ENCODE assay signal across 8 mouse cellular contexts in genomic region chr5:146940219-146940618, GRCm38 (mm10). TPM values are rescaled to one million over a fixed set of nuclear protein-coding genes. Genes with fewer than 3 reads are reported as not detected.
A peak's percentile ranks its signal among the peaks of the same experiment; 100 is the strongest.
DNase-seq lines count a peak whose midpoint lies in the region; ATAC-seq and TF ChIP-seq lines count a peak whose summit lies in the region.

No protein-coding gene starts in this region.

- H3K27ac ChIP-seq in gastrocnemius, adult 2 months = no peak overlapping the region
- no peak overlapping the region for H3K27ac ChIP-seq in neural tube, embryonic 12.5 days

- no peak overlapping the region for H3K4me2 ChIP-seq in neural tube, embryonic 12.5 days (replicated peaks)

- DNase-seq in gastrocnemius, adult 2 months = no peak
- DNase-seq in gastrocnemius, postnatal 4 days (ENCODE audit: low spot score in 2 of 2) = no peak
- DNase-seq in neural tube, embryonic 10.5 days (ENCODE audit: extremely low spot score, low spot score) = no peak
- peak; percentile 79 for DNase-seq in embryo, embryonic 10.5 days (ENCODE audit: low spot score)
- no peak for DNase-seq in adrenal gland, adult 8-10 months
- no peak for DNase-seq in gastrocnemius, postnatal 25 days

- peak; percentile 81 for TF ChIP-seq CTCF in gastrocnemius, adult 2 months (IDR thresholded peaks at IDR 0.05)

- H3K36me3 ChIP-seq in neural tube, embryonic 12.5 days = no peaks in the 10 kb centered on the region

- peak; percentile 51 for ATAC-seq in neural tube, embryonic 12.5 days (ENCODE audit: low FRiP score, low read depth)
- ATAC-seq in megakaryocyte progenitor cell, adult 5-6 weeks (replicated peaks; ENCODE audit: poor library complexity) = peak; percentile 75

- no peak overlapping the region for H3K4me3 ChIP-seq in gastrocnemius, adult 2 months
- no peak overlapping the region for H3K4me3 ChIP-seq in neural tube, embryonic 12.5 days

- no peaks in the 10 kb centered on the region for H3K27me3 ChIP-seq in neural tube, embryonic 12.5 days (replicated peaks)

- intact Hi-C loops in gastrocnemius, adult 2 months (cut with DNase I) = loop anchor here (1.0 to 5.0 kb wide), 2 partner anchors 42 to 287 kb away; no protein-coding TSS in a partner anchor

- H3K4me1 ChIP-seq in neural tube, embryonic 12.5 days = no peaks in the 10 kb centered on the region

- H3K9me3 ChIP-seq in neural tube, embryonic 12.5 days = 0 out of 2 replicates have a peak, but pooled peaks cover 3% of the 10 kb centered on the region

- H3K9ac ChIP-seq in neural tube, embryonic 12.5 days = no peak overlapping the region

- 20% methylated on average over 7 of the region's 7 CpGs for WGBS in neural tube, embryonic 12.5 days

RNA-seq across cellular contexts. Expression of gene Gtf3a, which starts 8.2 kb away (rescaled TPM):
- 10 to 100 TPM; 25.7 to 31.9 TPM for total RNA-seq in gastrocnemius, adult 2 months (2021)
- 10 to 100 TPM; 37.6 to 39.0 TPM for total RNA-seq in gastrocnemius, postnatal 4 days (2021)
- polyA plus RNA-seq in neural tube, embryonic 12.5 days (2016; fragmentation: Nextera tagmentation; extraction: Ambion mirVana) = 92.8 and 98.4 TPM in 2 replicates
- total RNA-seq in megakaryocyte progenitor cell, adult 5-6 weeks (2015) = 115 and 127 TPM in 2 replicates
- total RNA-seq in megakaryocyte progenitor cell, adult 5-6 weeks (2017) = 162 and 163 TPM in 2 replicates
- 10 to 100 TPM; 24.8 to 30.4 (median 28.6) TPM for total RNA-seq in adrenal gland, adult 8-10 months (2022)
- total RNA-seq in gastrocnemius, postnatal 25 days (2021) = 10 to 100 TPM; 23.6 to 25.3 TPM

RNA-seq across cellular contexts. Expression of gene Mtif3, which starts 23.4 kb away (rescaled TPM):
- 10 to 100 TPM; 23.0 to 25.9 TPM for total RNA-seq in gastrocnemius, adult 2 months (2021)
- total RNA-seq in gastrocnemius, postnatal 4 days (2021) = 10 to 100 TPM; 20.6 to 21.0 TPM
- polyA plus RNA-seq in neural tube, embryonic 12.5 days (2016; fragmentation: Nextera tagmentation; extraction: Ambion mirVana) = 26.8 and 28.9 TPM in 2 replicates
- 8.5 and 14.5 TPM in 2 replicates for total RNA-seq in megakaryocyte progenitor cell, adult 5-6 weeks (2015)
- 27.3 and 38.0 TPM in 2 replicates for total RNA-seq in megakaryocyte progenitor cell, adult 5-6 weeks (2017)
- total RNA-seq in adrenal gland, adult 8-10 months (2022) = 10 to 100 TPM; 30.6 to 38.0 (median 34.2) TPM
- 10 to 100 TPM; 20.2 to 20.8 TPM for total RNA-seq in gastrocnemius, postnatal 25 days (2021)
